Mouse (Mus musculus): ENCODE results near the gene Exoc7.
A peak's percentile ranks its signal among the peaks of the same experiment; 100 is the strongest.

The Exoc7 gene

GRCm38 (mm10) chr11:116307019-116307725 is at the start of gene Exoc7:
TSS of gene Exoc7 (minus strand) at chr11:116307233.
- DNase-seq (ENCODE audit: low spot score): no peak

DNA sequence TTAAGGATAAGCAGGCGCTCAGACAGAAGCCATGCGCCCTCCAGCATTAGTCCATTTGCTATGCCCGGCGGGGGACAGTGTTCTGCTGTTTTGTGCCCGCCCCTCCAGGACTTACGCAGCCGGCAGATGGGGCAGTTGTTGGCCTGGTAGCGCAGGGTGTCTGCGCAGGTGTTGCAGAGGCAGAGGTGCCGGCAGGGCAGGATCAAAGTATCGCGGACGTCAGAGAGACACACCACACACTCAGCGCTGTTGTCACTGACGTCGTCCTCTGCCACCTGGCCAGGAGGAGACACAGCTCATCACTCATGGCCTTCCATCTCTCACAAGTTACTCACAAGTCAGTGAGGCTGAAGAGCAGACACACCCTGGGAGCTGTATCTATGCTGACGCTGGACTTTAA is 47.5 kb upstream of the Exoc7 start:
- DNase-seq (ENCODE audit: low spot score): no peak

GRCm38 (mm10) chr11:116353535-116353934 is 46.5 kb upstream of the Exoc7 start:
- no peak for DNase-seq (ENCODE audit: low spot score)

- DNase-seq (ENCODE audit: low spot score): no peak
Measured at GRCm38 (mm10) chr11:116351294-116351693, 44.3 kb upstream of the Exoc7 start.

- DNase-seq (ENCODE audit: low spot score): no peak
Measured at GRCm38 (mm10) chr11:116347955-116348354, 40.9 kb upstream of the Exoc7 start.

DNA sequence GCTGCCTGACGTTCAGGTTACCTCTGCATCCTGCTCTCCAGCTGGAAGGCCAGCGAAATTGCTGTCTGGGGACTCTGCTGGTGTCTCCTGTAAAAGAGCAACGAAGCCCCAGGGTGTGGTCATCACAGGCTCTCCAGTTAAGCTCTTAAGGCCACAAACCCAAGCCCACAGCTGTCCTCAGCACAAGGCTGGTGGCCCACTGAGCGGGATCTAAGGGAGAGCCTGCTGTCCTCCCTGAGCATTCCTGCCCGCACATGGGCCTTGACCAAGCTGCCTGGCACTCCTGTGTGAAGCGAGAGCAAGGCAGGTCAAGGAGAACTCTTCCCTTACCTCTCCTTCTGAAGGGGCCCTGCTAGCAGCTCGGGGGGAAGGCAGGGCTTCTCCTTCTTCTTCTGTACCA is 40.0 kb upstream of the Exoc7 start:
- no peak for DNase-seq (ENCODE audit: low spot score)

GRCm38 (mm10) chr11:116342069-116342791 is 35.2 kb upstream of the Exoc7 start:
- DNase-seq (ENCODE audit: low spot score): no peak

- no peak for DNase-seq (ENCODE audit: low spot score)
Measured at GRCm38 (mm10) chr11:116337531-116337930, 30.5 kb upstream of the Exoc7 start.

DNA sequence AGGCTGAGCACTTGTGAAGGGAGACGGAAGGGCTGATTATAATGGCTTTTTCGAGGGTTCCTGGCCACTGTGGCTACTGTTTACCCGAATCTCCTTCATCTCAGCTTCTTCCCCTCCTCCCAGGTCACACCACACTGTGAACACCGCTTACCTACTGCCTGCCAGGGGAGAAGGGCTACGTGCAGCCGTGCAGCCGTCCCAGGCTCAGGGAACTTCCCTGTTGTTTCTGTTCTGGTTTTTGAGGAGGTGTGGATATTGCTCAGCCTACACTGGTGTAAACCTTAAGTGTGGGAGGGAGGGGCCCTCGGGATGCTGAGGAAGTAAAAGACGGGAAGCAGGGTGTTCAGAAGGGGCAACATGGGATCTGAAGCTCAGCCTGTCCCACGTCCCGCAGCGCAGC is 30.0 kb upstream of the Exoc7 start:
- DNase-seq (ENCODE audit: low spot score): no peak

DNA sequence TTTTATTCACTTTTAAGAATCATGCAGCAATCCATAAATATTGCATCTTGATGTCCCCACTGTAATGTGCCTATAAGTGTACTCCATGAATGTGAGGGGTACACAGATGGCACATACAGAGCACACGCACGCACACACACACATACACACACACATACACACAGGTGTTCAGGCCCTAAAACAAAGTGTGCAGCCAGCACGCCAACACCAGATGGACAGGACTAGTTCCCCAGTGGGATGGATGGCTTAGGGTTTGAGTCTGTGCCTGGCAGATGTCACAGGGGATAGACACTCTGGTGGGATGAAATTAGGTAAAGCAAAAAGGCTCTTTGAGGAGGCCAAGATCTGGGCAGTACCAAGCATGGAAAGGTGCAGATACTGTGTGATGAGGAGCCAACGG is 29.4 kb upstream of the Exoc7 start:
- DNase-seq (ENCODE audit: low spot score): no peak

DNA sequence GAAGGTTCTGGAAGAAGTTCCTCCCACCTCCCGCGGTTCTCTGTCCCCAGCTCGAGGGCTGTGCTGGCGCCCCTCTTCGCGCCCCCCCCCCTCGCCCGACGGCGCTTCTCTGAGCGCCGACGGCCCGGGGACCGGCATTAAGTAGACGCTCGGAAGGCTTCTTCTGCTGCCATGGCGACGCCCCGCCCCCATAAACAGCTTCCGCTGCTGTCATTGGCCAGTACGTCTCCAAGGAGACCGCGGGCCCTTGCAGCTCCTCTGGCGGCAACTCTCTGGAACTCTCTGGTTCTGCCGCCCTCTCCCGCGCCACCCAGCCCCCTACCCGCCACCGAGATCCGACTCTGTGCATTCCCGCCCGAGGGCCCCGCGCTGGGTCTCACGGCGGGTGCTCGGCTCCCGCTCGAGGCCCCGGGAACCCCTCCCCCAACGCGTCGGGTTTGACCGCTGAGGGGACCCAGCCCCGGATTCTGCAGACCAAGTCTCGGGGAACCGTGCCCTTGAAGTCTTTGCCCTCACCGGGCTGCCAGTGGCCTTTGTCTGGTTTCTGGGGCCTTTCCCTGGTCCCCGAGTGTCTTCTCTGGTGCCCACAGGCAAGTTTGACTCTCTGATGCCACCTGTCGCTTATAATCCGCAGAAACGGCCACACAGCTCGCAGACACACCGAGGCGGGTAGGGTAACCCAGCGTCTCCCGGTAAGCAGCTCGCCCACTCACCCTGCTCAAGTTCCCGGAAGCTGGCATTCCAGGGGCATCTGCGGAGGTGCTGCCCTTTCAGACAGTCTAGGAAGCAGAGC is 28.4 kb upstream of the Exoc7 start, which contains the start of gene Foxj1:
Gene Foxj1, minus strand, starts transcription at position 156 of the 793 bp plus-strand sequence.
- DNase-seq (ENCODE audit: low spot score): peak; percentile 91

DNA sequence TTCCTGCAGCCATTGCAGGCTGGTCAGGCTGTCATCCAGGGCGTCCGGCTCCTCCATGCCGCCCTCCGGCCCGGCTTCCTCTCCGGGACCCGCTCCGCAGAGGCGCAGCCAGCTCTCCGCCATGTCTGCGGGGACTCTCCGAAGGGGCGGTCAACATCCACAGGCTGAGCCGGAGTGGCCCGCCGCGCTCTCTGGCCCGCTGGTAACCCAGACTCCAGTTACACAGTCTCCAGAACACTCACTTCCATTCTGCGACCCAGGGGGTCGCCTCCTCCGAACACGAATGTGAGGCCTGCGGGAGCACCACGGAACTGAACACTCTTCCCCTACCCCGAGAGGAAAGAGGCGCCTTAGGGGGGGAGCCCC is 27.4 kb upstream of the Exoc7 start:
- no peak for DNase-seq (ENCODE audit: low spot score)

DNA sequence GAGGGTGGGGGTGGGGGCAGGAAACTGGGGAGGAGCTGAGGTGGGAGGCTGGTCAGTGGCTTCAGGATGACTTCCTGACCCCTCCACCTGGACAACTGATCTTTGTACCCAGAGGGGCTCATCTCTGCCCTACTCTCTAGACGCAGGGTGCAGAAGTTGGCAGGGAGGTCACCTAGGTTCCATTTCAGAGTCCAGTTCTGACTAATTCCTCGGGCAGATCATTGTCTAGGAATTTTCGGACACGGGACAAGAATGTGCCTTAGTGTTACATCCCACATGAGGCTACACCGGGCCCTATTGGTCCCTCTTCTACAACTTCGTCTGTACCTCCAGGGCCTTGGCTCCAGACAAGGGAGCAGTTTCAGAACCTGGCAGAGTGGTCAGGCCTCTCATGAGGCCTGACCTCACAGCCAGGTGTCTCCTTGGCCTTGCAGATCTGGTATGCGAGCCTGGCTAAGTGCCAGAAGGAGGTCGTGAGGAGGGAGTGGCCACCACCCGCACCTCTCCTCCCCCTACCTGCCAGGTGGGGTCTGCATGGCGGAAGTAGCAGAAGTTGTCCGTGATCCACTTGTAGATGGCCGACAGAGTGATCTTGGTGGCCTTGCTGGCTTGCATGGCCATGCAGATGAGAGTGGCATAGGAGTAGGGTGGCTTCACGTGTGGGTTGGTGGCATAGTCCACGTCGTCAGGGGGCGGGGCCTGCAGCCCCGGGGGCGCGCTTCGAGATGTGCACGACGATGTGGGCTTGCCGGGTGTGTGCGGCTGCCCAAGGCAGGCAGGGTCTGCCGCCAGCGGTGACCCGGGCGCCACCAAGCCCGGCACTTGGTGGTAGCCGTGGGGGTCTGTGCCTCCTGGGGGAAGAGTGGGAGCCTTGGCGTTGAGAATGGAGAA is 26.7 kb upstream of the Exoc7 start:
- DNase-seq (ENCODE audit: low spot score): no peak

- DNase-seq (ENCODE audit: low spot score): no peak
Measured at GRCm38 (mm10) chr11:116332983-116333270, 25.9 kb upstream of the Exoc7 start.

- DNase-seq (ENCODE audit: low spot score): peak; percentile 50
Measured at GRCm38 (mm10) chr11:116332232-116332982, 25.4 kb upstream of the Exoc7 start.

GRCm38 (mm10) chr11:116330211-116330518 is 23.1 kb upstream of the Exoc7 start:
- no peak for DNase-seq (ENCODE audit: low spot score)

DNA sequence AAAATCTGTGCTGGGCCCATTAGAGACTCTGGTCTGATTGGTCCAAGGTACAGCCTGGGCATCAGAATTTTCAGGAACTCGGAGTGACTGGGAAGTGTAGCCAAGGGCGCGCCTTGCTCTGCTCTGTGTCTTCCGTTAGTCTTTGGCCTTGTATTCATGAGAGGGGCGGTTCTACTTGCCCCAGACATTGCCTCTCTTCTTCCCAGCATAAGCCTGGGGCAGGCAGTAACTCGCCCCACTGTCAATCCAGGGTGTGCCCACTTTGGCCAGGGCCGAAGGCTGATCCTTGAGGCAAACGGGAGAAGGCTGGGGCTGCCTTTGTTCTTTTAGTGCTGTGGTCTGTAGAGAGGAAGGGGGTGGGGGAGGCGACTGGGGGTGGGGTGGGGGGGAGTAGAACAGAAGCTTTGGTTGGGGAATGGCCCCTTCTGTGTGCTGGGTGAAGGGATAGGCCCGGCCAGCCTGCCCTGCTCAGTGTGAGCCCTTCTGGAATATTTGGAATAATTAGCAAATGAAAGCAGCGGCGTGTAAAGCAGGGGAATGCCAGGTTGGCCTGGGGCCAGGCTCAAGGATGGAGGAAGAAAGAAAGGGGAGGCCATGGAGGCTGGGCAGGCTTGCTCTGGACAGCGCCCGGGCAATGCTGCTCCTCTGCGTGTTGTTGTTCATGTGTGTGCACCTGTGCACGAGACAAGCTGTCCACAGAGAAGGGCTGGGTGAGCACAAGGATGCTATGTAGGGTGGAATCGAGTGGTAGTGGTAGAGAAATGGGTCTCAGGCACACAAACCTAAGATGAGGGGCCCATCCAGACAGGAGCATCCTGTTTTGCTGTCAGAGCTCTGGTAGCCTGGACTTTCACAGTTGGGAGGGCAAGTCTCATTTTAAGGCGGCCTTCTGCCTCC is 22.5 kb upstream of the Exoc7 start:
- no peak for DNase-seq (ENCODE audit: low spot score)

DNA sequence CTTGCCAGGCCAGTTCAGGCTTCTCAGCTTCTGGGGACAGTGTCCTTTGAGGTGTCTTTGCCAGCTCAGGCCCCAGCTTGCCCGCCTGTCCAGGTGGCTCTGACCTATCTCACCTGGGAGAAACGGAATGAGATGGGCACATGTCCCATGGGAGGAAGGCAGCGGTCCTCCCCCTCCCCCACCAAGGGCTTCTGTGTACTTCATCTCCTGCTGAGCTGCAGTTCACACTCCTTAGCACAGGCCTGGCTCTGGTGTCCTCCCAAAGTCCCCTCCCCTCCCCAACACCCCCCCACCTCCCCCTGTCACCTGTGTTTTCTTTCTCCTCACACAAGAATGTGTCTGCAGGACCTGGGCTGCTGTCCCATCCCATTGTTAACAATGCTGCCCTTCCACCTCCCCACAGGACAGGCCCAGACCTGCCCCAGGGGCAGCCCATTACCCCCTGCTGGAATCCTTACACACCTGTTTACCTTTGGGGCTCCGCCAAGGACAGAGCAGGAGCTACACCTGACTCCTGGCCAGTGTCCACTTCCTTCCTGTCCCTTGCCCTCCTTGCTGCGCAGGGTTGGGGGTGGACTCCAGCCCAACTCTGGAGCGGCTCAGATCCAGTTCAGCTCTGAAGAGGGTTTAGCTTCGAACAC is 20.1 kb upstream of the Exoc7 start:
- no peak for DNase-seq (ENCODE audit: low spot score)

GRCm38 (mm10) chr11:116318719-116319659 is 12.0 kb upstream of the Exoc7 start:
- peak; percentile 62 for DNase-seq (ENCODE audit: low spot score)

Measured in left cerebral cortex, adult 11 months (tissue).